In genomic region chr13:32970776-32971175, GRCm38 (mm10) we compare ENCODE assay signal across 23 mouse cellular contexts. TPM values are rescaled to one million over a fixed set of nuclear protein-coding genes. Genes with fewer than 3 reads are reported as not detected.
DNase-seq lines count a peak whose midpoint lies in the region; ATAC-seq and TF ChIP-seq lines count a peak whose summit lies in the region.
"Had no signal": no experiment of that assay in that cellular context is flagged by ENCODE, and none has a peak within 500 bp of the region (broad histone marks: within the 10 kb centered on the region; RNA-seq: fewer than 3 reads in every experiment).

No protein-coding gene starts in this region.

- H3K9me3 ChIP-seq in liver, embryonic 13.5 days (replicated peaks): no peaks in the 10 kb centered on the region
- no peaks in the 10 kb centered on the region for H3K9me3 ChIP-seq in liver, postnatal 0 days (ENCODE audit: low read length)
- H3K9me3 ChIP-seq: embryonic facial prominence, embryonic 15.5 days; forebrain, embryonic 12.5 days; heart, embryonic 13.5 days; hindbrain, embryonic 12.5 days had no signal

- 62% methylated on average over 3 of the region's 3 CpGs for WGBS in liver, embryonic 13.5 days (ENCODE audit: insufficient replicate concordance)
- WGBS in liver, postnatal 0 days (ENCODE audit: insufficient replicate concordance): 80% methylated on average over 3 of the region's 3 CpGs

- peak overlapping the region; percentile 88; the same call in 1 of the 2 replicates for H3K9ac ChIP-seq in liver, embryonic 13.5 days
- H3K9ac ChIP-seq in liver, postnatal 0 days (replicated peaks): no peak overlapping the region
- H3K9ac ChIP-seq: embryonic facial prominence, embryonic 15.5 days; forebrain, embryonic 12.5 days; heart, embryonic 13.5 days; hindbrain, embryonic 12.5 days had no signal

- H3K36me3 ChIP-seq in liver, embryonic 13.5 days: 0 out of 2 replicates have a peak, but pooled peaks cover 3% of the 10 kb centered on the region
- no peaks in the 10 kb centered on the region; the same call in 1 of the 2 replicates for H3K36me3 ChIP-seq in liver, postnatal 0 days (replicated peaks; ENCODE audit: insufficient read depth, low read length)
- H3K36me3 ChIP-seq: embryonic facial prominence, embryonic 15.5 days; forebrain, embryonic 12.5 days; hindbrain, embryonic 12.5 days had no signal

- TF ChIP-seq EP300 in liver, postnatal 0 days (IDR thresholded peaks at IDR 0.05; ENCODE audit: low read depth): no peak

- peaks cover 73% of the 10 kb centered on the region for H3K4me1 ChIP-seq in liver, embryonic 13.5 days (replicated peaks)
- peaks cover 31% of the 10 kb centered on the region for H3K4me1 ChIP-seq in liver, postnatal 0 days (ENCODE audit: insufficient read depth)
- H3K4me1 ChIP-seq: embryonic facial prominence, embryonic 15.5 days; forebrain, embryonic 12.5 days; hindbrain, embryonic 12.5 days had no signal

- peak overlapping the region; percentile 98 for H3K27ac ChIP-seq in liver, embryonic 13.5 days
- no peak overlapping the region; the same call in 1 of the 2 replicates for H3K27ac ChIP-seq in liver, postnatal 0 days (ENCODE audit: low read depth)
- H3K27ac ChIP-seq: embryonic facial prominence, embryonic 15.5 days; forebrain, embryonic 12.5 days; heart, embryonic 13.5 days; hindbrain, embryonic 12.5 days had no signal

- no peak overlapping the region for H3K4me3 ChIP-seq in liver, embryonic 13.5 days (replicated peaks)
- no peak overlapping the region for H3K4me3 ChIP-seq in liver, postnatal 0 days (ENCODE audit: low read depth, low read length)
- H3K4me3 ChIP-seq: embryonic facial prominence, embryonic 15.5 days; forebrain, embryonic 12.5 days; heart, embryonic 13.5 days; hindbrain, embryonic 12.5 days had no signal

- no peak for TF ChIP-seq CTCF in liver, postnatal 0 days (IDR thresholded peaks at IDR 0.05; ENCODE audit: low read depth)

- DNase-seq in c-Kit-negative CD71-positive TER-119-positive erythroid progenitor cells, embryonic 14.5 days (ENCODE audit: low read depth, low spot score): peak; percentile 41
- no peak for DNase-seq in liver, embryonic 13.5 days
- no peak for DNase-seq in liver, postnatal 0 days
- no peak for DNase-seq in urinary bladder, postnatal 36 days (ENCODE audit: low spot score in 2 of 2)
- no peak for DNase-seq in urinary bladder, adult 2 months (ENCODE audit: low spot score)
- DNase-seq: adrenal gland, adult 8-10 months; adrenal gland, postnatal 36 days; cerebellum, adult 11 months; cerebellum, adult 8-10 months; cerebellum, postnatal 14 days; embryo, embryonic 11 days; gastrocnemius, postnatal 14 days; heart, postnatal 36 days had no signal

- H3K4me2 ChIP-seq in liver, embryonic 13.5 days: peak overlapping the region; percentile 81
- H3K4me2 ChIP-seq in liver, postnatal 0 days (ENCODE audit: low read depth, low read length): 0 out of 2 replicates have a peak overlapping the region, but pooled peaks have one; percentile 70
- H3K4me2 ChIP-seq: embryonic facial prominence, embryonic 15.5 days; forebrain, embryonic 12.5 days; heart, embryonic 13.5 days; hindbrain, embryonic 12.5 days had no signal

- H3K27me3 ChIP-seq in liver, embryonic 13.5 days: no peaks in the 10 kb centered on the region
- no peaks in the 10 kb centered on the region for H3K27me3 ChIP-seq in liver, postnatal 0 days (ENCODE audit: insufficient read depth, low read length)
- H3K27me3 ChIP-seq: embryonic facial prominence, embryonic 15.5 days; forebrain, embryonic 12.5 days; heart, embryonic 13.5 days; hindbrain, embryonic 12.5 days had no signal

- ATAC-seq in erythroblast, adult 5-6 weeks (replicated peaks; ENCODE audit: low FRiP score, poor library complexity, severe bottlenecking): 0 out of 2 replicates have a peak, but pooled peaks have one; percentile 16
- peak; percentile 25; the same call in 1 of the 2 replicates for ATAC-seq in liver, embryonic 13.5 days (ENCODE audit: low read depth)
- no peak for ATAC-seq in liver, postnatal 0 days
- ATAC-seq: forebrain, embryonic 16.5 days; hindbrain, embryonic 16.5 days had no signal

RNA-seq across cellular contexts. Expression of gene Serpinb6b, which starts 5.8 kb away (rescaled TPM):
- total RNA-seq in erythroblast, adult 5-6 weeks (2015; ENCODE audit: low replicate concordance): 24.2 and 40.5 TPM in 2 replicates
- total RNA-seq in erythroblast, adult 5-6 weeks (2017; ENCODE audit: low replicate concordance): 25.4 and 36.4 TPM in 2 replicates
- 5.5 and 5.8 TPM in 2 replicates for polyA plus RNA-seq in liver, embryonic 13.5 days (2015; fragmentation: Nextera tagmentation; extraction: Ambion mirVana)
- polyA plus RNA-seq in liver, postnatal 0 days (2015; fragmentation: Nextera tagmentation; extraction: Ambion mirVana): 2.9 TPM in 2 replicates
- polyA plus RNA-seq in urinary bladder, adult 2 months (2012; rRNA removed): 15.0 and 22.1 TPM in 2 replicates

RNA-seq across cellular contexts. Expression of gene Serpinb9, which starts 32.3 kb away (rescaled TPM):
- 10.9 and 13.3 TPM in 2 replicates for total RNA-seq in erythroblast, adult 5-6 weeks (2015; ENCODE audit: low replicate concordance)
- total RNA-seq in erythroblast, adult 5-6 weeks (2017; ENCODE audit: low replicate concordance): 10.1 and 11.4 TPM in 2 replicates
- polyA plus RNA-seq in liver, embryonic 13.5 days (2015; fragmentation: Nextera tagmentation; extraction: Ambion mirVana): 2.1 and 2.2 TPM in 2 replicates
- 1.7 and 2.2 TPM in 2 replicates for polyA plus RNA-seq in liver, postnatal 0 days (2015; fragmentation: Nextera tagmentation; extraction: Ambion mirVana)
- polyA plus RNA-seq in urinary bladder, adult 2 months (2012; rRNA removed): 19.2 and 19.5 TPM in 2 replicates

RNA-seq across cellular contexts. Expression of gene Serpinb9b, which starts 56.4 kb away (rescaled TPM):
- total RNA-seq in erythroblast, adult 5-6 weeks (2015; ENCODE audit: low replicate concordance): 0.63 TPM in 1 of 2 replicates, not detected in the other
- not detected in 2 replicates for total RNA-seq in erythroblast, adult 5-6 weeks (2017; ENCODE audit: low replicate concordance)
- polyA plus RNA-seq in liver, embryonic 13.5 days (2015; fragmentation: Nextera tagmentation; extraction: Ambion mirVana): 0.10 TPM in 1 of 2 replicates, not detected in the other
- polyA plus RNA-seq in liver, postnatal 0 days (2015; fragmentation: Nextera tagmentation; extraction: Ambion mirVana): 0.15 TPM in 1 of 2 replicates, not detected in the other
- polyA plus RNA-seq in urinary bladder, adult 2 months (2012; rRNA removed): 0.50 and 0.78 TPM in 2 replicates
- total RNA-seq: common myeloid progenitor, adult 5-6 weeks; gastrocnemius, adult 18-20 months; gastrocnemius, postnatal 14 days; granulocyte monocyte progenitor cell, adult 5-6 weeks had no signal
